Mouse (Mus musculus): ENCODE measurements around the gene Mettl21c. TPM values are rescaled to one million over a fixed set of nuclear protein-coding genes. Genes with fewer than 3 reads are reported as not detected.

Mettl21c gene
- total RNA-seq, 2 experiments from 2014 or later = 1.5 to 1.6 TPM

Other genes with a start within 250 kb of the Mettl21c start
- gene Uxs1, start 192.2 kb downstream of the Mettl21c start, total RNA-seq (2021) = 10 to 100 TPM; 27.6 to 28.2 TPM
- gene Tpp2, start 86.4 kb downstream of the Mettl21c start, total RNA-seq (2021) = 10 to 100 TPM; 42.7 to 49.8 TPM
- under 1 TPM in 1 of 2 experiments, not detected in 1; 0.03 TPM for gene Gm8251, start 41.9 kb upstream of the Mettl21c start, total RNA-seq (2021)
- gene Tex30, start 82.4 kb upstream of the Mettl21c start, total RNA-seq (2021) = 10 to 100 TPM; 15.3 to 17.3 TPM
- 10 to 100 TPM; 21.0 to 21.8 TPM for gene Kdelc1, start 98.8 kb upstream of the Mettl21c start, total RNA-seq (2021)
- 10 to 100 TPM; 13.2 to 19.4 TPM for gene Bivm, start 98.9 kb upstream of the Mettl21c start, total RNA-seq (2021)
- 10 to 100 TPM; 15.8 to 20.3 TPM for gene Ercc5, start 127.7 kb upstream of the Mettl21c start, total RNA-seq (2021)
- gene Mettl21e, start 198.9 kb upstream of the Mettl21c start, total RNA-seq (2021) = under 1 TPM in 1 of 2 experiments, not detected in 1; 0.21 TPM